8 mouse cellular contexts compared by ENCODE assay signal in genomic region chr19:10203848-10204615, GRCm38 (mm10). TPM values are rescaled to one million over a fixed set of nuclear protein-coding genes. Genes with fewer than 3 reads are reported as not detected.
A peak's percentile ranks its signal among the peaks of the same experiment; 100 is the strongest.
DNase-seq lines count a peak whose midpoint lies in the region; ATAC-seq lines count a peak whose summit lies in the region.

Tmem258 (plus strand) TSS chr19:10204014.
Fen1 (minus strand) TSS chr19:10204169.

- H3K4me1 ChIP-seq in megakaryocyte, embryonic 14.5 days = peaks cover 46% of the 10 kb centered on the region

- H3K4me3 ChIP-seq in megakaryocyte, embryonic 14.5 days (replicated peaks) = peak within 1 kb of the TSS; percentile 93

- ATAC-seq in common myeloid progenitor, adult 5-6 weeks (replicated peaks; ENCODE audit: low read depth, poor library complexity, severe bottlenecking) = peak; percentile 90

- DNase-seq in ZHBTc4 (ENCODE audit: low read depth, low spot score) = peak; percentile 92
- DNase-seq in gastrocnemius, adult 8-10 months (ENCODE audit: low spot score in 2 of 2) = peak; percentile 85 to 87
- peak; percentile 77 for DNase-seq in hindlimb bud, embryonic 11.5 days (ENCODE audit: extremely low spot score, low read depth, low spot score)
- DNase-seq in left cerebral cortex, adult 8-10 months (ENCODE audit: low spot score in 2 of 2) = peak; percentile 89 to 91
- DNase-seq in right cerebral cortex, postnatal 10 days (ENCODE audit: low spot score in 2 of 2) = peak; percentile 93
- DNase-seq in urinary bladder, postnatal 25 days (ENCODE audit: low spot score) = peak; percentile 89

- H3K27me3 ChIP-seq in megakaryocyte, embryonic 14.5 days (replicated peaks) = no peaks in the 10 kb centered on the region

- H3K36me3 ChIP-seq in megakaryocyte, embryonic 14.5 days (replicated peaks; ENCODE audit: low read length) = peaks cover 66% of the 10 kb centered on the region

- no peaks in the 10 kb centered on the region for H3K9me3 ChIP-seq in megakaryocyte, embryonic 14.5 days

RNA-seq across cellular contexts. Expression of gene Tmem258, which starts in this region (rescaled TPM):
- total RNA-seq in common myeloid progenitor, adult 5-6 weeks (2017) = 171 and 202 TPM in 2 replicates
- 10 to 100 TPM; 74.3 to 86.5 (median 83.2) TPM for total RNA-seq in gastrocnemius, adult 8-10 months (2022)
- total RNA-seq in left cerebral cortex, adult 8-10 months (2022) = 10 to 100 TPM; 70.4 to 87.1 (median 72.2) TPM
- 17.7 TPM in 1 of 2 replicates, not detected in the other for polyA plus RNA-seq in megakaryocyte, embryonic 14.5 days (2012; ENCODE audit: insufficient read depth, low replicate concordance)

RNA-seq across cellular contexts. Expression of gene Fen1, which starts in this region (rescaled TPM):
- 113 and 118 TPM in 2 replicates for total RNA-seq in common myeloid progenitor, adult 5-6 weeks (2017)
- 1 to 10 TPM; 4.2 to 5.4 (median 4.7) TPM for total RNA-seq in gastrocnemius, adult 8-10 months (2022)
- 10 to 100 TPM; 11.7 to 14.4 (median 13.0) TPM for total RNA-seq in left cerebral cortex, adult 8-10 months (2022)
- 2.6 and 18.8 TPM in 2 replicates for polyA plus RNA-seq in megakaryocyte, embryonic 14.5 days (2012; ENCODE audit: insufficient read depth, low replicate concordance)

Comparison
In these comparisons a context has a peak if more than half of its experiments do, and no peak if none do; other contexts are left out.
1. Peak in every context shown above with its lines: DNase-seq, ATAC-seq and H3K4me3 ChIP-seq.